Mouse (Mus musculus): ENCODE data around the gene Anapc16. TPM values are rescaled to one million over a fixed set of nuclear protein-coding genes. Genes with fewer than 3 reads are reported as not detected.

Anapc16 gene
- 10 to 100 TPM; 49.9 to 51.4 TPM for total RNA-seq (2021)
- long read RNA-seq, experiment 1, transcript Anapc16-204 (4 exons, 1,852 nt), result major isoform, 23 of 33 reads
- long read RNA-seq, experiment 1, partial matches to known transcripts, result 0 of 33 reads
- long read RNA-seq, experiment 1, other reads (novel, unspliced or antisense), result 3 of 33 reads
- long read RNA-seq, experiment 2, transcript Anapc16-204 (4 exons, 1,852 nt), result major isoform, 22 of 36 reads
- long read RNA-seq, experiment 2, transcript Anapc16-201 (5 exons, 1,379 nt), result minor isoform, 7 of 36 reads
- long read RNA-seq, experiment 2, partial matches to known transcripts, result 2 of 36 reads
- long read RNA-seq, experiment 2, other reads (novel, unspliced or antisense), result 1 of 36 reads

DNA sequence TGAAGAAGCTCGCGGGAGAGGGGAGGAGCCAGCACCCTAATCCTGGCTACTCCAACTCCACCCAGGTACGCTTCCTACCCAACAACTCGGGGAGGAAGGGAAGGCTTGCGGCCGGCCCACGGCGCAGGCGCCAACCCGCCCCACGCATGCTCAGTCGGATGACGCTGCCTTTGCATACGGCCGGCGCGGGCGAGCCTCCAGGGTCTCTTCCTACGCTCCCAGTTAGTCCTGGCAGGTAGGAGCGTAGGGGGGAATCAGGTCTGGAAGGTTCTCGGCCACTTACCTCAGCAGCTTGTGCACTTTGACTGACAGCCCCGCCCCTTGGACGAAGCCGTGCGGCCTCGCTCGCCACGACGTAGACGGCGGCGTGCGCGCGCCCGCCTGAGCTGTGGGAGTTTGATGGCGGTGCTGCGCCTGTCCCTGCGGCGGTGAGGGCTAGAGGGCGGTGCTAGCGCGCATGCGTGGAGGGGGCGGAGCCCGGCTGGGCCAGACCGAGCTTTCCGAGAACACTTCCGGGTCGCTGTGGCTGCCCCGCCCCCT lies at the start of gene Anapc16, which contains the start of gene Ascc1:
Gene Anapc16, minus strand, starts transcription at position 463 of the 540 bp plus-strand sequence.
Gene Ascc1, plus strand, starts transcription at position 133 of the 540 bp plus-strand sequence.
- peak; percentile 98 for DNase-seq (ENCODE audit: low spot score in 2 of 2)

DNA sequence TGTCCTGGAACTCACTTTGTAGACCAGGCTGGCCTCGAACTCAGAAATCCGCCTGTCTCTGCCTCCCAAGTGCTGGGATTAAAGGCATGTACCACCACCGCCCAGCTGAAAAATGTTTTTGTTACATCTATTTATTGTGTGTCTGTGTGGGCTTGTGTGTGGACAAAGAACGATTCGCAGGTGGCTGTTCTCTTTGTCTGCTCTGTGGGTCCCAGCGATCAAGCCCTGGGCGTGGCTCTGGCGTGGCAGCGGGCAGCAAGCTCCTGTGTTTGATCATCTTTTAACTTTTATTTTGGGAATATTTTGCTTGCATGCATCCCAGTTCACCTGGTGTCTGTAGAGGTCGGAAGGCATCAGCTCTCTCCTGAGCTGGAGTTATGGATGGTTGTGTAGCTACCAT lies 47.6 kb upstream of the Anapc16 start:
- no peak for DNase-seq (ENCODE audit: low spot score in 2 of 2)

DNA sequence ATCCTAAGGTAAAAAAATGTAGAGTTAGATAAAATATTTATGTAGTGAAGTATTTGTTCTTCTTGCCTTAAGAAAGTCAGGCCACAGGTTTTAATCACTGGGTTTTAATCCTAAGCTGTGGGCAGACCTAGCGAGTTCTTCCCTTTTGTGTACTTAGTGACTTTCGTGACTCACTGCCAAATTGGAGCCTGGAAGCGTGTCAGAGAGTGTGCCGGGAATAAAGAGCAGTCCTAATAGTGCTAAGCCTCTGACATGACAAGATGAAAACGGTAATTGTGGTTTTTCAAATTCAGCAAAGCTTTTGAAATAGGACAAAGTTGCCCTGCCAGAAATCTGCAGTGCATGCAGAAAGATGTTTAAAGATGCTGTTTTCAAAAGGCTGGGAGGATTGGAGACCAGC lies 43.8 kb upstream of the Anapc16 start:
- no peak for DNase-seq (ENCODE audit: low spot score in 2 of 2)

DNA sequence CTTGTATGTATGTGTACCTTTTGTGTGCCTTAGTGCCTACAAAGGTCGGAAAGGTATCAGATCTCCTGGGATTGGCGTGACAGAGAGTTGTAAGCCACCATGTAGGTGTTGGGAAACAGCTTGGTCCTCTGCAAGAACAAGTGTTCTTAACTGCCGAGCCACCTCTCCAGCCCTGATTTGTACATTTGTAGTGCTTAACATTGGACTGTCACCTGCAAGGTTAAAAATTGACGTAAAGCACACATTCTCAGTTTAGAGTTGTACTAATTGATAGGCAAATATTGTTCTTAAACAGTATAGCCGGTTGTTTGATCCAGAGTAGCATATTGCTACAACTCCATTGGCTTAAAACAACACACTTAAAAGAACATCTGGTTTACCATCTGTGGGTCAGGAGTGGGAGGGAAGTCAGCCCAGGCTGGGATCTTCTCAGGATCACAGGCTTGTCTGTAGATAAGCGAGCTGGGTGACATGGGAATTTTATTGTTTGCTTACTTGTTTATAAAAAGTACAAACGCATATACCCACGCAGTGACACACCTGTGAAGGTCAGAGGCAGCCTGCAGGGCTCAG lies 39.5 kb upstream of the Anapc16 start:
- DNase-seq (ENCODE audit: low spot score in 2 of 2), result no peak

DNA sequence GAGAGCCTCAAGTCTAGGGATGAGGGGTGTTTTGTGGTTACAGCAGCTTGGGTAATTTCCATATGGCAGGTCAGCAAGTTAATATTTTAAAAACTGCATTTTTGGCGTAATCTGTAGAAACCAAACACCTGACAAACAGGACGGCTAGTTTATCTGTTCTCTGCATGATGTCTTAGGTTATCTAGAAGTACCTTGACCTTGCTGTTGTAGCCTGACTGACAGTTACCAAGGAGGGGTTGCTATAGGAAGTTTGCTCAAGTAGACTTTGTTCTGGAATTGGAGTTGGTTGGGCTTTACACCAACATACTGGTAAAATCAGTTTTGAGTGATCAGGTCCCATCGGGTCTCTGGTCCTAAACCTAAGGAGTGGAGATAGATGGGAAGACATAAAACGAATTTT lies 32.8 kb upstream of the Anapc16 start:
- no peak for DNase-seq (ENCODE audit: low spot score in 2 of 2)

DNA sequence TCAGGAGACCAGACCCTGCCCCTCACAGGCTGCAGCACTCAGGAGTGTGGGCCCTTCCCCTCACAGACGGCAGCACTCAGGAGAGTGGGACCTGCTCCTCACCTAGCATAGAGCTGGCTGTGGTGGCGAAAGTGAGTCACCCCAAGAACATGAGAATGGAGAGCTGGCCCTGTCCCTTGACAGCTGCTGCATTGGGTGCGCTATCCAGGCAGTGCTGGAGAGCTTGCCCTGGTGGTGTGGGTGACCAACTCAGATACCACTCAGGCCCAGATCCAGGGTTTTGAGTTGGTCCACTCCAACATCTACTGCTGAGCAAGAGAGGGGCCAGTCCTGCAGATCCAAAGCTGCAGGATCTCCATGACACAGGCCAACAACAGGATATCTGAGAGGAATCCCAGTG lies 31.7 kb upstream of the Anapc16 start:
- DNase-seq (ENCODE audit: low spot score in 2 of 2), result no peak

DNA sequence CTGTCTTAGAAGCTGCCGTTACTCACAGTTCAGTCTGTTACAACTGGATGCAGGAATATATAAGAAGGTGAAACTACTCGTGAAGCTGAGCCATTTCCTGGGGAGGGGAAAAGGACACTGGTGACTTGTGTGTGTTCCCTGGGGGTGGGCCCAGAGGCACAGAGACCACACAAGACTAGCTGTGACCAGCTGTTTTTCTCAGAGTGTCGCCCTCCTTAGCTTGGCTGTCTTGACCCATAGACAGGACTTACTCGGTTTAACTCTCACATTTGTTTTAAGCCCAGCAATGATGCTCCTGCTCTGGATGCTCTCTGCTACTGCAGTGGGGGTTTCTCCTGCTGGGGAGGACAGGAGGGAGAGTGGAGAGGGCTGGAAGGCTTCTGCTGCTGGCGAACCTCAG lies 30.1 kb upstream of the Anapc16 start:
- DNase-seq (ENCODE audit: low spot score in 2 of 2), result no peak

DNA sequence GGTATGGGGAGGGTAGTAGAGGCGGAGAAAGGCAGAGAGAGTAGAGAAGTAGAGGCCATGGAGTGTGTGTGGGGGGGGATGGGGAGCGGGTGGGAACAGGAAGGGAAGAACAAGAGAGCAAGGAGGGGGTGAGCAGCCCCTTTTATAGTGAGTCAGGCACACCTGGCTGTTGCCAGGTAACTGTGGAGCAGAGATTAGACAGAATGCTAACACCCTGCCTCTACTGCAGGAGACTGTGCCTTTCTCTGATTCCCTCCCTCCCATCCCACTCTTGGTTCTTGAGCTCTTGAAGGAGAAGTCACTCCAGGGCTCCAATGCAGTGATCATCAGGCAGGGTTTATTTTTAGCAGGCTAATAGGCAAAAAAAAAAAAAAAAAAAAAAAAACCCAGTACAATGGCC lies 29.7 kb upstream of the Anapc16 start:
- no peak for DNase-seq (ENCODE audit: low spot score in 2 of 2)

DNA sequence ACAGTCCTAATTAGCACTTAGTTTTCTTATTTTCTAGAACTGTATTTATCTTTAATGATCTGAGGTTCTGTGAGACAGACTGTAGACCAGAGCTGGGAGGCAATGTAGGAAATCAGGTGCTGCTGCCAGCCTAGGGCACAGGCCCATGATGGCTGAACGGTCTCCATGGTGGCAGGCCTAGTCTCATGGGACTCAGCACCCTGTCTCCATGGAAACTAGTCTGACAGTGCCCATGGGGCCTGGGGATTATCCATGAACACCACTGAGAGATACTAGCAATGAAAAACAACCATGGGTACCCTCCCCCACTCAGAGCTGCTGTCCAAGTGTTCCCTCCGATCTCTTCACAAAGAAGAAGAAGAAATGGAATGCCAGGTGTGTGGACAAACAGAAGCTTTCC lies 29.1 kb upstream of the Anapc16 start:
- DNase-seq (ENCODE audit: low spot score in 2 of 2), result no peak

DNA sequence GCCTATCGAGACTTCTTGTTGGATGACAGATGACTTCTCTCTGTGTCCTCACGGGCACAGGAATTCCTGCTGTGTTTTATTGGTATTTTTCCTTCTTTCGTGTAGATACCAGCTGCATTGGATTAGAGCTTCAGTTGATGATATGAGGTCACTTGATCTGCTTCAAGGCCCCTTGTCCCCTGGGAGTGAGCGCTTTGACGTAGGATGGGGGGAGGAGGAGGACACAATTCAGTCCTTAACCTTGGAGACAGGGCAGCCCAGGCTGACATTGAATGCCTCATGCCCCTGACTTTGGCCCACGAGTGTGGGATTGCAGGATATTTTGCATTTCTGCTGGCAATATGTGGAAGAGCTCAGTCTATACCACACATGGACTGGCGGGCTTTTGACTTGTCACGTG lies 28.6 kb upstream of the Anapc16 start:
- DNase-seq (ENCODE audit: low spot score in 2 of 2), result no peak

DNA sequence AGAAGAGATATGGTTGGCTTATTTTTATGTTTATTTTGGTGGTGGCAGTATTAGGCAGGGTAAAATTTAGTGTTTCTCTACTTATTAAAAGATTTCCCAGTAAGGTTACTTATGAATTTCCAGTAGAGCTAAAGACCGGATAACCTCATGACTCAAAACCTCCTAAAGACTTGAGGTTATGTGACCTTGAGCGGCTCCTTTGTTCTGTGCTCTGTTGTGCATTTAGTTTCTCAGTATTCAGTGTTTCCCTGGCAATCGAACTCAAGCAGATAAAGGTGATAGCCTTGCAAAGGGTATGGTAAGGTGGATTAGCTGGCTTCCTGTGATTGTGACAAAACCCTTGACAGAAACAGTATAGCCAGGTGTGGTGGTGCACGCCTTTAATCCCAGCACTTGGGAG lies 26.5 kb upstream of the Anapc16 start:
- DNase-seq (ENCODE audit: low spot score in 2 of 2), result no peak

DNA sequence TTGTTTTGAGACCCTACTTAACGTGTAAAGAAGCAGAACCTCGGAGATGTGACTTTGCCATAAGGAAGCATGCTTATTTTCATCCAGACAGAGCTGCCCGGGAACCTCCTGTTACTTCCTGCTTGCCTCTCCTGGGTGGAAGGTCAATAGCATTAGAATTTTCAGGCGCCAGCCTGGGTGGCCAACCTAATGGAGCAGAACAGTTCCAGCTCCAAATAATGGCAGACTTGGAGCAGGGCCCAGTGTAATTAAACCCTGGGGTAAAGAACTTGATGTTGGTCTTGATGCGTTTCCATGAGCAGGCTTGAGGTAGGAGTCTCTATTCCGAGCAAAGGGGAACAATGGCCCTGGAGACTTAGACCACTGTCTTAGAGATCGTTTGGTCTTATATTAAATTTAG lies 26.0 kb upstream of the Anapc16 start:
- no peak for DNase-seq (ENCODE audit: low spot score in 2 of 2)

DNA sequence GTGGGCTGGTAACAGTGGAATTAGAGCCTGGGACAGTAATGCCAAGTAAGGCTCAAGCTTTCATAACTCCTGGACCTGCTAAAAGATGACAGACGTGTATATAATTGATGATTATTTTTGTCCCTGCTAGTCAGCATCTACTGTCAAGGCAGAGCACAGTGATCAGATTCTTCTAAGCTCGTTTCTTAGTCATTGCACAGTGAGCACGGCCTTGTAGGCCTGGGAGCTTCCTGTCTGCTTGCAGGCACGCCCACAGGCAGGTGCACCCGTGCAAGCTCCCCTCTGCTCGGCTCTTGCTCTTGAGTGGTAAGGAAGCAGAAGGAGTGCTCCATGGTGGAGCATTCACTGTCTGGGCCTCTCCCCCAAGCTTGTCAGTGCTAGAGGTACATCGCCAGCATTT lies 25.2 kb upstream of the Anapc16 start:
- no peak for DNase-seq (ENCODE audit: low spot score in 2 of 2)

DNA sequence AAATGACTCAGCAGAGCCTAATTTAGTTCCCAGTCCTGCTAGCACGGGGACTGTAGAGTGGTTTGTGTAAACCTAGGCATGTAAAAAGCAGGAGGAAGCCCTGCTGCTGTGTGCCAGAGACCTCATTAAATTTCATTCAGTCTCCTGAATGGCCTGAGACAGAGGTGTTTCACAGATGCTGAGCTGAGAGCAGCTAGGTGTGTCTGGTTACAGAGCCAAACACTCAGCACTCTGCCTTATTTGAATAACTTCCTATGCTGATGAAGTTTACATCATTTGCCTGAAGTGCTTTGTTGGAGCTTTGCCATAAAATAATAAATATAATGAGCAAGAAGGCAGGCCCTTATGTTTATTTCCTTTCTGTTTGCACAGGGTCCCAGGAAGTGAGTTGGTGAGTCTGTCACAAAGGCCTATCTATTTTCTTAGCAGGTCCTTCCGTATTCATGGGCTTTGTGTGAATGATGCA lies 24.7 kb upstream of the Anapc16 start:
- DNase-seq (ENCODE audit: low spot score in 2 of 2), result no peak

DNA sequence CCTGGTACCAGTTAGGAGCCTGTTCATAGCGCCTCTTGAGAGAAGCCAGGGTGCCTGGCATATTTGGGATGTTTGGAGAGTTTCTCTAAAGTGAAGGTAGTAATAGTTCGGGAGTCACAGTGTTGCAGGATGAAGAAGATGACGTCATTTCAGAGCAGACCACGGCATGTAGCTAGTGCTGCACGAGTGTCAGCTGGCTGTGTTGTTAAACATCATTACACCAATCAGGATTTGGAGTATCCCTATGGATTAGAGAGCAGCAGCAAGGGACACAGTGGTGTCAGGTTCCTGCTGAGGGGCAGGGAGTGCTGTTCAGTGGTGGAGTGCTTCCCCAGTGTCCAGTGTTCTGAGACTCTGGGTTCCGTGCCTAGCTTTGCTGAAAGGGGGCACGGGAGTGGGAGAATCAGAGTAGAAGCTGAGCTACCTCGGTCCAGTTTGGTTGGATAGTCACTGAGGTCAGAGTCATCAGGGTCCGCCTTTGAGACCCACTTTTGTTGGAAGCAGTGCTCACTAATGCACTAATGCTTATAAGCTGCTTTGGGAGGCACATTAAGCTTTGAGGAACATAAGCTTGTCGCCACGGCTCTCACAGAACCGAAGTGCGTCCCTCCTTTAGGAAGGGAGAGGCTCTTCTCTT lies 23.9 kb upstream of the Anapc16 start:
- no peak for DNase-seq (ENCODE audit: low spot score in 2 of 2)

DNA sequence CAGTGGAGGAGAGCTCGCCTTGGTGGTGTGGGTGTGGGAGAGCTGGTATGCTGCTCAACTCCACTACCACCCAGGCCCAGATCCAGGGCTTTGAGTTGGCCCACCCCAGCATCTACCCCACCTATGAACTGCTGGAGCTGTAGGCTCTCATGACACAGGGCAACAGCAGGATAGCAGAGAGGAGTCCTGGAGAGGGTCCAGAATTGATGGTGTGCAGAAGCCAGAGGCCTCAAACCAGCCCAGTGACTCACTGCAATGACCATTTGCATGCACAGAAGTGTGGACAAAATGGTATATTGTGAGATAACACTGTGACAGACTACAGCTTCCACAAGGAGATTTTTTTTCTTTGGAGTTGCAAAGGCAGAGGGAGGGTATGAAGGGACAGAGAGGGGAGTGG lies 20.8 kb upstream of the Anapc16 start:
- no peak for DNase-seq (ENCODE audit: low spot score in 2 of 2)

DNA sequence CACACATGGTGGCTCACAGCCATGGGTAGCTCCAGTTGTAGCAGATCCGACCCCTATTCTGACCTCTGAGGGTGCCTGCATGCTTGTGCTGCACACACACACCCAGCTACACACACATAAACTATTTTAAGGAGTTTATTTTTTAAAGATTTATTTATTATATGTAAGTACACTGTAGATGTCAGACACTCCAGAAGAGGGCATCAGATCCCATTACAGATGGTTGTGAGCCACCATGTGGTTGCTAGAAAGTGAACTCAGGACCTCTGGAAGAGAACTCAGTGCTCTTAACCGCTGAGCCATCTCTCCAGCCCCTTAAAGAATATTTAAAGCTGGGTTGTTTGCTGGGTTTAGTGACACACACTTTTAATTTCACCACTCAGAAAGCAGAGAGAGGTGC lies 16.4 kb upstream of the Anapc16 start:
- DNase-seq (ENCODE audit: low spot score in 2 of 2), result no peak

DNA sequence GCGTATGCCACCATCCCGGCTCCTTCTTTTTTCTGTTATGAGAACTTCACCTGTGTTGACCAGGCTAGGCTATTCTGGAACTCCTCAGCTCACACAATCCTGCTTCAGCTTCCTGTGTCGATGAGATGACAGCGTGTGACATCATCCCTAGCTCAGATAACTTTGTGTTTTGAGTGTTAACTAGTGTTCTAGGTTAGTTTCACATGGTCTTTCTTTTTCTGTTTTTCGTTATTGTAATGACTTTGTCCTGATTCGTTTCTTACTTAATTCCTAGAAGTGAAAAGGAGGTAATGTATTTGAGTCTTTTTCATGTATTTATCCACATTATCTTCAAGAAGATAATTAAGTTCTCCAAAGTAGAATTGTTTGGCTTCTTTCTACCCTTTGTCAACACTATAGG lies 13.3 kb upstream of the Anapc16 start:
- no peak for DNase-seq (ENCODE audit: low spot score in 2 of 2)

DNA sequence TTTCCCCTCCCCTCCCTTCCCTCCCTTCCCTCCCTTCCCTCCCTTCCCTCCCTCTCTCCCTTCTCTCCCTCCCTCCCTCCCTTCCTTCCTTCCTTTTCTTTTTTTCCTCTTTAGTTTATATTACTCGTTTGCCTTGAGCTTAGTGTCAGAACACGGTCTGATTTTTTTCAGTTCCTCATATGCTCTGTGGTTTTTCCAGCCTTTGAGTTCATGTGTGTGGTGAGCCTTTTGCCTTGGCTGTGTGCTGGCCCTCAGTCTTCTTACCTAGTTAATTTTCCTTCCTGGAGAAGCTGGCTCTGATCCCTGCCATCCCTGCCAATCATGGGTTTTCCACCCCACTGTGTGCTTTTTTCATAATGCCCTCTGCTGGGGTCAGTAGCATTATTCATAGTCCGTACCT lies 6.2 kb upstream of the Anapc16 start:
- no peak for DNase-seq (ENCODE audit: low spot score in 2 of 2)

DNA sequence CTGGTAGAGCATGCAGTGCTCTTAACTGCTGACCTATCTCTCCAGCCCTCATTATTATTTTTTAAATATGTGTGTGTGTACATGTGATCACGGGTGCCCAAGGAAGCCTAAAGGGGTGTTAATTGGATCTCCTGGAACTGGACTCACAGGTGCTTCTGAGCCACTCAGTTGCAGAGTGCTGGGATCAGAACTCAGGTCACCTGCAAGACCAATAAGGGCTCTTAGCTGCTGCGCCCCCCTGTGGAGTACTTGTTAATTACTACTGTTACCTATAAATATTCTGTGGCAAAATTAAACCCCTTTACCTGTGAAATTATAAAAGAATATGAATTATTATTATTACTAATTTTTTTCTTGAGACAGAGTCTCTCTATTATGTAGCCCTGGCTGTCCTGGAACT lies 2.3 kb upstream of the Anapc16 start:
- DNase-seq (ENCODE audit: low spot score in 2 of 2), result no peak

DNA sequence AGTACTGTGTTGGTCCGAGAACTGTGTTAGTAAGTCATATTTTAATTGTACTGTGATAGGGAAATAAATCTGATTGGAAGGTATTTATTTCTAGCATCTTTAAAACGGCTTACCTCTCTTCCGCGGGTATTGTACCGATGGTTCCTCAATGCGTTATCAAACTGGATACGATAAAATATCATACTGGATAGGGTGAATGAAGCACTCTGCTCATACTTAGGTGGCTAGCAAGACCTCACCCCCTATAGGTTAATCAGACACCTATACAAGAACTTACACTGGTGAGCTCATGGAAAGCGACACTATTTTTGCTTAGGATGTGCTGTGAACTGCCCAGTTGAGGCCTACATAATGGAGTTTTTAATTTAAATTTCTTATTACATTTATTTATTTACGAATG lies 912 bp upstream of the Anapc16 start:
- no peak for DNase-seq (ENCODE audit: low spot score in 2 of 2)

DNA sequence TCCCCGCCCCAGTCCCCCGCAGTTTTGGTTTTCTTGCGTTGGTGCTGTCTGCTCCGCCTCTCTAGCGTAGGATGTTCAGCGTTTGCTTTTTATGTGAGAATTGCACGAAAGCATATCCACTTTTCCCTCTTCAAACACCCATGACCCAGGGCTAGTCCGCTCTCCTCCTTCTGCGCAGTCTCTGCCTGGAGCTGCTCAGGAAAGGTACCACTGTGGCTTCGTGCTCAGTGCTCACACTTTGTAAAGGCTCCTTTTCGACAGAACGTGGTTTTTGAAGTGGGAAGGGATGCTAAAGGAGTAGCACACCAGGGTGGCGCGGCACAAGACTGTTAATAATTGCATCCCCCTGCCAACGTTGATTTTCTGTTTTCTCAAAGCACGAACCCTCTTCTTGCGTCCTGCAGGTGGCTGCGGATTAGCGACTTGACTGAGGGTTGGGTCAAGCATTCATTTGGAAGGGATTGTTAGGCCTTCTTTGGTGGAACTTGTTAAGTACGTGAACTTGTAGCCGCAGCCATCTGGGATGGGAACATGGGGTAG lies 348 bp upstream of the Anapc16 start:
- no peak for DNase-seq (ENCODE audit: low spot score in 2 of 2)
